Mouse (Mus musculus) forebrain, embryonic 12.5 days (tissue): ENCODE data around the gene Pcbd2. TPM values are rescaled to one million over a fixed set of nuclear protein-coding genes. Genes with fewer than 3 reads are reported as not detected.

Source experiments
- ATAC-seq: fragments of 200-750 bp; cut with Nextera tagmentation; 2 replicates; pipeline ENCODE4 v1.8.0; 2017; ENCODE audit warnings: moderate TSS enrichment; ENCODE audit not compliant: low FRiP score
- H3K27ac ChIP-seq: fragments of 300-500 bp; sonication (generic); 2 replicates; pipeline ENCODE4 v1.5.1; 2016; ENCODE audit warnings: mild to moderate bottlenecking
- H3K27me3 ChIP-seq: fragments of 300-500 bp; sonication (generic); 2 replicates; pipeline ENCODE4 v1.6.1; 2016; ENCODE audit warnings: mild to moderate bottlenecking
- H3K36me3 ChIP-seq: fragments of 300-500 bp; sonication (generic); replicated peaks from 2 replicates; pipeline ENCODE4 v1.6.1; 2016; ENCODE audit warnings: mild to moderate bottlenecking
- H3K4me1 ChIP-seq: fragments of 300-500 bp; sonication (generic); 2 replicates; pipeline ENCODE4 v1.6.1; 2016
- H3K4me2 ChIP-seq: fragments of 300-500 bp; sonication (generic); 2 replicates; pipeline ENCODE4 v1.6.1; 2016; ENCODE audit warnings: mild to moderate bottlenecking, moderate library complexity
- H3K4me3 ChIP-seq: fragments of 300-500 bp; sonication (generic); replicated peaks from 2 replicates; pipeline ENCODE4 v1.5.1; 2016; ENCODE audit warnings: mild to moderate bottlenecking
- H3K9ac ChIP-seq: fragments of 300-500 bp; sonication (generic); 2 replicates; pipeline ENCODE4 v1.6.1; 2016; ENCODE audit warnings: mild to moderate bottlenecking
- H3K9me3 ChIP-seq: fragments of 300-500 bp; sonication (generic); 2 replicates; pipeline ENCODE4 v1.6.1; 2016
- WGBS: fragments of 180-500 bp; shearing (Covaris S2); methylation state at CpG from one replicate; pipeline ENCODE4 v1.1.7; 2016; 5-methylcytosine and 5-hydroxymethylcytosine counted together
- polyA plus RNA-seq: library from polyadenylated mRNA; unstranded; fragments of >200 nt; fragmentation: Nextera tagmentation; extraction: Ambion mirVana; gene quantifications from 2 replicates; pipeline ENCODE4 v1.2.1, GENCODE M21; 2016

Gene Pcbd2
- polyA plus RNA-seq, 1 experiment from 2014 or later = 25.6 TPM

DNA sequence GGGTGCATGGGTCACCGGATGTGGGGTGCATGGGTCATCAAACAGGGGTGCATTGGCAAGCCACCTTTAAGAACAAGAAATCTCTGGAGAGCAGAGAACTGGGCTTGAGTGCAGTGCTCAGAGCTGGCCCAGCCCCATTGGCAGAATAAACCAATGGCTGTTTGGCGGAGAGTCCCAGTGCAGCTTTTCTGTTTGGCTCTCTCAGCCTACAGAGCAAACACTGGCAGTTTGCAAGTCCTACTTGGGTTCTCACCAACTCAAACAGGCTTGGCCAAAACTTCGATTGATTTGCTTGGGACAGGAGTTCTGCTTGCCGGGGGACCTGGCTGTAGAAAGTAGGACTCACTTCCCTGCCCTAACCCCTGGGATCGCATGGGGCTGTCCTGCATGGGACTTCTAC, 83.8 kb downstream of the Pcbd2 start:
- no peak overlapping the region for H3K4me2 ChIP-seq
- peaks cover 4% of the 10 kb centered on the region; the same call in 1 of the 2 replicates for H3K27me3 ChIP-seq
- H3K27ac ChIP-seq = no peak overlapping the region
- WGBS = 75% methylated on average over 5 of the region's 5 CpGs
- H3K36me3 ChIP-seq = no peaks in the 10 kb centered on the region
- H3K4me1 ChIP-seq = no peaks in the 10 kb centered on the region
- no peaks in the 10 kb centered on the region for H3K9me3 ChIP-seq
- H3K4me3 ChIP-seq = no peak overlapping the region
- ATAC-seq = no peak
- no peak overlapping the region for H3K9ac ChIP-seq

DNA sequence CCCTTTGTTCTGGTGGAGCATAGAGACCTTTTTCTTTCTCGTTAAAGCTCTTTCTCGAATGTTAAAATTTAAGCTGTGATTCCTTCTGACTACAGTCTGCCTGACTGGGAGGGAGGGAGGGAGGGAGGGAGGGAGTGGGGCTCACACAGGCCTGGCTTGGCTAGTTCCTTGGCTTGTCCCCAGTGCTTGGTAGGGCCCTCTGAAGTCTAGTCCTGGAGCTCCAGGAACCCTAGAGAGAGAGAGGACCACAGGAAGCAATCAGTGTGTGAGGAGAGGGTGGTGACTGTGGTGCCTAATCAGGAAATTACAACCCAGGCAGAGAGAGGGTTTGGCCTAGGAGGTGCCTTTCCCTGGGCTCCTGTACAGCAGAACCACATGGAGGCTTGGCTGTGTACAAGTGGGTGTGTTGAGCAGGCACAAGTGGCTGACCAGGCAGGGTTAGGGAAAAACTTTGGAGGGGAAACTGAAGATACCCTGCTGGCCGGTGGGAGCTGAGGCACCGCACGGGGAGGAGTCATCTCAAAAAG, 86.4 kb downstream of the Pcbd2 start:
- Histone ChIP-seq H3K27ac (no peak overlapping the region), H3K9me3 (no peaks in the 10 kb centered on the region), H3K4me1 (no peaks in the 10 kb centered on the region), H3K4me2 (no peak overlapping the region), H3K27me3 (peaks cover 10% of the 10 kb centered on the region), H3K36me3 (no peaks in the 10 kb centered on the region), H3K4me3 (no peak overlapping the region), H3K9ac (no peak overlapping the region)
- 62% methylated on average over 5 of the region's 5 CpGs for WGBS
- ATAC-seq = no peak

GRCm38 (mm10) chr13:55814834-55815233, 87.7 kb downstream of the Pcbd2 start:
- no peak overlapping the region for H3K4me2 ChIP-seq
- no peak overlapping the region for H3K9ac ChIP-seq
- no peak for ATAC-seq
- H3K4me3 ChIP-seq = no peak overlapping the region
- H3K9me3 ChIP-seq = no peaks in the 10 kb centered on the region
- no peaks in the 10 kb centered on the region for H3K36me3 ChIP-seq
- H3K4me1 ChIP-seq = no peaks in the 10 kb centered on the region
- H3K27ac ChIP-seq = no peak overlapping the region
- 85% methylated on average over 6 of the region's 6 CpGs for WGBS
- H3K27me3 ChIP-seq = peaks cover 15% of the 10 kb centered on the region

DNA sequence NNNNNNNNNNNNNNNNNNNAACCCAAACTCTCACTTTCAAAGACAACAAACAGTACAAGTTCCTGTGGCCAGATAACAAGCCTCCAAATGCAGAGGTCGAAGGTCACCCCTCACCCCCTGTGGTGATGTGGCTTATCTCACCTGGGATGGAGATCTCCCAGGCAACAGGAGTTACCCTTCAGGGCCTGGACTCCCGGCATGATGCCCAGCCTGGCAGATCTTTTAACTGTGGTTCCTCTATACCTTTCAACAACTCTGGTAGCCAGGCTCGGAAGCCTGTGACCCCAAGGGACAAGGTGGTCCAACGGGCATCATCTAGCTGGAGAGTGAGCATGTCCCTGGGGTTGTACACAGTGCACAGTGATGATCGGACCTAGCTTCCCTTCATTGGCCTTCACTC, 95.3 kb downstream of the Pcbd2 start:
- Histone ChIP-seq H3K4me3 (no peak overlapping the region), H3K9me3 (no peaks in the 10 kb centered on the region), H3K4me1 (peaks cover 13% of the 10 kb centered on the region), H3K27ac (no peak overlapping the region), H3K9ac (no peak overlapping the region), H3K36me3 (no peaks in the 10 kb centered on the region), H3K4me2 (no peak overlapping the region), H3K27me3 (peaks cover 81% of the 10 kb centered on the region)
- no peak for ATAC-seq
- WGBS = 55% methylated on average over 5 of the region's 5 CpGs

DNA sequence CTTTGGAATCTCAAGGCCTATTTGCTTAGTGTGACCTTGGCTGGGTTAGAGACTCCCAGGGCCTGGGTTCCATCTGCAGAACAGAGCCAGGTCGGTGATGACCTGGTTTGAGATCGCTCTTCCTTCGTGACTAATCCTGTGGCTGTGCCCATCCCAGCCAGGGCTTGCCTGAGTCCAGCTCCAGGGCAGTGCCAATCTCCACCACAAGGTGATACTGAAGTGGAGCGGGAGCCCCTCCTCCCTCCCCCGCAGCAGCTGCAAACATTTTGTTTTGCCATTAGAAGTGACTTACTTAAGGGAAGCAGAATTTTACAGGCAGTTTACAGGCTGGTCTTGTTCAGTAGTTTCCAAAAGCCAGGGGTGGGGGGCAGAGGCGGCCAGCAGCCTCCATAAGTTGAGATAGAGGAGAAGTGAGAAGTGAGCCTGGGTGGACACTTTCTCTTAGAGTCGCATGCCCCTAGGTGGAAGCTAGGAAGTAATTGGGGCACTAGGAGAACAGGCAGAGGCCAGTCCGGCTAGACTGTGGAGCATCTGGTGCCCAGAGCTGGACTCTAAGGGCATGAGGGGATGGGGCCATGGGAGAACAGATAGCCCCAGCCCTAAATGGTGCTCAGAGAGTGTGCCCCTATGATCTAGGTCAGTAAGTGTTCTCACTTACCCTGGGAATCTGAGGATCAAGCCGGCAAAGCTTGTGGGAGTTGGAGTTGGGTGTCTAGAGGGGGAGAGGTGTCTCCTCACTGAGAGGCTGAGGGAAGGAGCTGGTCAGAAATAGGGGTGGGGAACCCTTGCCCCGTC, 97.2 kb downstream of the Pcbd2 start:
- Histone ChIP-seq H3K4me1 (peaks cover 21% of the 10 kb centered on the region), H3K36me3 (no peaks in the 10 kb centered on the region), H3K27ac (no peak overlapping the region), H3K4me3 (no peak overlapping the region), H3K4me2 (no peak overlapping the region), H3K9me3 (no peaks in the 10 kb centered on the region), H3K9ac (no peak overlapping the region), H3K27me3 (peaks cover 95% of the 10 kb centered on the region)
- ATAC-seq = no peak
- 6% methylated on average over 10 of the region's 10 CpGs for WGBS

DNA sequence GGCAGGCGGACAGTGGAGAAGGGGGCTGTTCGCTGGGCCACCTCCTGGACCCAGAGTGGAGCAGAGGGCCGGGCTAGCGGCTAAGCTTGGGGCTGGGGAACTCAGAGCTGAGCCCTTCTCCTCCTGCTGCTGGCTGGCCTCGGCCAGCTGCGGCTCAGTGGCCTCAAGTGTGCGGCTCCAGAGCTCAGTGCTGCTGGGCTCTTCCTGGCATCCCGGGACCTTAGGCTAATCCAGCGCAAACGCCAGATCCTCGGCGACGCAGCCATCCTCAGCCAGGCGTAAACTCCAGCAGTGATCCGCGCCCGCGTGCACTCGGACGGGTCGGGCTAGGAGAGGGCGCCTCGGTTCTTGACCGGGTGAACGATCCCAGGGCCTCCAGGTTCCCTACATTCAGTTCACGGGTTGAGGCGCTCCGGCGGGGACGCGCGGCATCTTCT, 98.1 kb downstream of the Pcbd2 start:
- no peak overlapping the region for H3K4me3 ChIP-seq
- ATAC-seq = no peak
- peaks cover 26% of the 10 kb centered on the region for H3K4me1 ChIP-seq
- no peak overlapping the region for H3K9ac ChIP-seq
- H3K27ac ChIP-seq = no peak overlapping the region
- no peaks in the 10 kb centered on the region for H3K36me3 ChIP-seq
- H3K27me3 ChIP-seq = peaks cover 92% of the 10 kb centered on the region
- WGBS = under 1% methylated on average over 31 of the region's 32 CpGs
- no peak overlapping the region for H3K4me2 ChIP-seq
- H3K9me3 ChIP-seq = no peaks in the 10 kb centered on the region

DNA sequence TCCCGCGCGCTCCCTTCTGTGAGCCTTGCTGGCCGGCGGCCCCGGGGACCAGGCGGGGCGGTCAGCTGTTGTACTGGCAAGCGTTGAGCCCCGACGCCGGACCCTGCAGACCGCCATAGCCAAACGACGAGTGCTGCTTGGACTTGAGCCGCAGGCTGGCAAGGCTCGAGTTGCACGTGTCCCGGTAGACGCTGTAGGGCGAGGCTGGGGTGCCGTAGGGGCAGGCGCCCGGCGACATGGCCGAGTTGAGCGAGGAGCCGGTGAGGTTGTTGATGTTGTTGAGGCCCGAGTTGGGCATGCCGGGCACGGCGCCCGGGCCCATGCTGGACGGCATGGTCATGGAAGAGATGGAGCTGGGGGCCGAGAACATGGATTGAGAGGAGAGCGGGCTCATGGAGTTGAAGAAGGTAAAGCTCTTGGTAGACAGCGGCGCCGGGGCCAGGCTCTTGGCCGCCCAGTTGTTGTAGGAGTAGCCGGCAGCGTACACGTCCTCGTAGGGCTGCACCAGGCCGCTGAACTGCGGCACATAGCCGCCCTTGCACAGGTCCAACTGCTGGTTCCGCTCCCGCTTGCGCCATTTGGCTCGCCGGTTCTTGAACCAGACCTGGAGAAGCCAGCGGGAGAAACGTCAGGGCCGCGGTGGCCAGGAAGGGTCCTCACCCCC, 99.0 kb downstream of the Pcbd2 start:
- Histone ChIP-seq H3K9ac (no peak overlapping the region), H3K27me3 (peaks cover 92% of the 10 kb centered on the region), H3K36me3 (no peaks in the 10 kb centered on the region), H3K27ac (no peak overlapping the region), H3K4me1 (peaks cover 35% of the 10 kb centered on the region), H3K9me3 (no peaks in the 10 kb centered on the region), H3K4me3 (0 out of 2 replicates have a peak overlapping the region, but pooled peaks have one; percentile 5), H3K4me2 (no peak overlapping the region)
- WGBS = under 1% methylated on average over 56 of the region's 56 CpGs
- no peak for ATAC-seq

Other genes with a start within 250 kb of the Pcbd2 start
- gene Dbn1, start 239.3 kb upstream of the Pcbd2 start, polyA plus RNA-seq = 591 and 654 TPM in 2 replicates
- gene Pdlim7, start 213.7 kb upstream of the Pcbd2 start, polyA plus RNA-seq = 139 and 147 TPM in 2 replicates
- gene Dok3, start 198.1 kb upstream of the Pcbd2 start, polyA plus RNA-seq = 3.3 and 3.7 TPM in 2 replicates
- 69.9 and 73.3 TPM in 2 replicates for gene Ddx41, start 190.7 kb upstream of the Pcbd2 start, polyA plus RNA-seq
- gene Fam193b, start 156.2 kb upstream of the Pcbd2 start, polyA plus RNA-seq = 61.6 and 64.7 TPM in 2 replicates
- gene Tmed9, start 153.6 kb upstream of the Pcbd2 start, polyA plus RNA-seq = 115 and 118 TPM in 2 replicates
- 31.4 and 31.7 TPM in 2 replicates for gene B4galt7, start 127.5 kb upstream of the Pcbd2 start, polyA plus RNA-seq
- gene Caml, start 104.4 kb upstream of the Pcbd2 start, polyA plus RNA-seq = 68.1 and 73.2 TPM in 2 replicates
- 47.4 and 52.4 TPM in 2 replicates for gene Ddx46, start 92.3 kb upstream of the Pcbd2 start, polyA plus RNA-seq
- gene B230219D22Rik, start 34.2 kb upstream of the Pcbd2 start, polyA plus RNA-seq = 68.7 and 71.2 TPM in 2 replicates
- 86.3 and 93.3 TPM in 2 replicates for gene Txndc15, start 12.7 kb upstream of the Pcbd2 start, polyA plus RNA-seq
- not detected in 2 replicates for gene Catsper3, start 57.2 kb downstream of the Pcbd2 start, polyA plus RNA-seq
- 1.7 and 2.8 TPM in 2 replicates for gene Pitx1, start 108.8 kb downstream of the Pcbd2 start, polyA plus RNA-seq